Mouse (Mus musculus): ENCODE measurements around the gene Agmat. TPM values are rescaled to one million over a fixed set of nuclear protein-coding genes. Genes with fewer than 3 reads are reported as not detected.

The Agmat gene
- total RNA-seq, 2 experiments from 2014 or later = 15.6 to 34.4 TPM

Other genes starting within 250 kb of the Agmat start
- 10 to 100 TPM; 36.6 to 55.2 TPM for gene Spen, start 208.1 kb upstream of the Agmat start, total RNA-seq (2021)
- gene Fblim1, start 140.6 kb upstream of the Agmat start, total RNA-seq (2021) = 10 to 100 TPM; 14.8 to 21.6 TPM
- 1 to 10 TPM; 7.9 to 9.5 TPM for gene Tmem82, start 128.0 kb upstream of the Agmat start, total RNA-seq (2021)
- gene Slc25a34, start 122.9 kb upstream of the Agmat start, total RNA-seq (2021) = 10 to 100 TPM; 36.1 to 39.2 TPM
- 10 to 100 TPM; 37.6 to 42.2 TPM for gene Plekhm2, start 81.8 kb upstream of the Agmat start, total RNA-seq (2021)
- 1 to 10 TPM; 2.8 to 3.5 TPM for gene Rsc1a1, start 61.1 kb upstream of the Agmat start, total RNA-seq (2021)
- 10 to 100 TPM; 48.6 to 59.9 TPM for gene Ddi2, start 23.3 kb upstream of the Agmat start, total RNA-seq (2021)
- 10 to 100 TPM; 16.1 to 16.8 TPM for gene Dnajc16, start 44.3 kb downstream of the Agmat start, total RNA-seq (2021)
- gene Casp9, start 46.9 kb downstream of the Agmat start, total RNA-seq (2021) = 10 to 100 TPM; 14.4 to 22.5 TPM
- not detected for gene Cela2a, start 79.5 kb downstream of the Agmat start, total RNA-seq (2021)
- not detected for gene Ctrc, start 99.7 kb downstream of the Agmat start, total RNA-seq (2021)
- 10 to 100 TPM; 28.9 to 29.1 TPM for gene Efhd2, start 128.2 kb downstream of the Agmat start, total RNA-seq (2021)